Mouse (Mus musculus): Measurements from ENCODE around the gene Hfe.

Gene Hfe

GRCm38 (mm10) chr13:23710374-23711089 is at the start of gene Hfe:
TSS of gene Hfe (minus strand) at chr13:23710854.
- DNase-seq (ENCODE audit: low spot score) = peak; percentile 37

GRCm38 (mm10) chr13:23759916-23760239 is 49.2 kb upstream of the Hfe start:
- DNase-seq (ENCODE audit: low spot score) = no peak

- DNase-seq (ENCODE audit: low spot score) = no peak
These were observed 48.7 kb upstream of the Hfe start for GRCm38 (mm10) chr13:23759251-23759771.

- DNase-seq (ENCODE audit: low spot score) = no peak
These were observed 47.3 kb upstream of the Hfe start for GRCm38 (mm10) chr13:23757921-23758320.

- DNase-seq (ENCODE audit: low spot score) = no peak
These were observed 46.6 kb upstream of the Hfe start for GRCm38 (mm10) chr13:23757211-23757773.

GRCm38 (mm10) chr13:23756790-23757189 is 46.1 kb upstream of the Hfe start, which contains the start of gene Hist1h4b:
TSS of gene Hist1h4b (plus strand) at chr13:23757013.
- peak; percentile 92 for DNase-seq (ENCODE audit: low spot score)

- DNase-seq (ENCODE audit: low spot score) = no peak
These were observed 44.3 kb upstream of the Hfe start for GRCm38 (mm10) chr13:23755000-23755399.

GRCm38 (mm10) chr13:23753314-23754078 is 42.8 kb upstream of the Hfe start:
- no peak for DNase-seq (ENCODE audit: low spot score)

GRCm38 (mm10) chr13:23752742-23753172 is 42.1 kb upstream of the Hfe start:
- DNase-seq (ENCODE audit: low spot score) = no peak

- DNase-seq (ENCODE audit: low spot score) = peak; percentile 90
These were observed 41.5 kb upstream of the Hfe start, which contains the start of gene Hist1h3b for GRCm38 (mm10) chr13:23752067-23752741. TSS of gene Hist1h3b (plus strand) at chr13:23752267.

GRCm38 (mm10) chr13:23751478-23751956 is 40.9 kb upstream of the Hfe start:
- DNase-seq (ENCODE audit: low spot score) = no peak

- peak; percentile 40 for DNase-seq (ENCODE audit: low spot score)
These were observed 40.3 kb upstream of the Hfe start, which contains the start of gene Hist1h2ab for GRCm38 (mm10) chr13:23750839-23751477. TSS of gene Hist1h2ab (plus strand) at chr13:23751126.

- no peak for DNase-seq (ENCODE audit: low spot score)
These were observed 39.0 kb upstream of the Hfe start for GRCm38 (mm10) chr13:23749563-23750121.

GRCm38 (mm10) chr13:23747892-23748288 is 37.2 kb upstream of the Hfe start:
- DNase-seq (ENCODE audit: low spot score) = no peak

GRCm38 (mm10) chr13:23747081-23747891 is 36.6 kb upstream of the Hfe start:
- DNase-seq (ENCODE audit: low spot score) = no peak

GRCm38 (mm10) chr13:23746201-23747080 is 35.8 kb upstream of the Hfe start, which contains the start of gene Hist1h2bb:
TSS of gene Hist1h2bb (plus strand) at chr13:23746734.
- peak; percentile 56 for DNase-seq (ENCODE audit: low spot score)

GRCm38 (mm10) chr13:23745381-23746161 is 34.9 kb upstream of the Hfe start, which contains the start of gene Hist1h3c:
TSS of gene Hist1h3c (minus strand) at chr13:23745602.
- peak; percentile 85 for DNase-seq (ENCODE audit: low spot score)

Measured in urinary bladder, postnatal 14 days (tissue).